Comparison of ENCODE assay signal across 1 mouse cellular context in the genomic region with DNA sequence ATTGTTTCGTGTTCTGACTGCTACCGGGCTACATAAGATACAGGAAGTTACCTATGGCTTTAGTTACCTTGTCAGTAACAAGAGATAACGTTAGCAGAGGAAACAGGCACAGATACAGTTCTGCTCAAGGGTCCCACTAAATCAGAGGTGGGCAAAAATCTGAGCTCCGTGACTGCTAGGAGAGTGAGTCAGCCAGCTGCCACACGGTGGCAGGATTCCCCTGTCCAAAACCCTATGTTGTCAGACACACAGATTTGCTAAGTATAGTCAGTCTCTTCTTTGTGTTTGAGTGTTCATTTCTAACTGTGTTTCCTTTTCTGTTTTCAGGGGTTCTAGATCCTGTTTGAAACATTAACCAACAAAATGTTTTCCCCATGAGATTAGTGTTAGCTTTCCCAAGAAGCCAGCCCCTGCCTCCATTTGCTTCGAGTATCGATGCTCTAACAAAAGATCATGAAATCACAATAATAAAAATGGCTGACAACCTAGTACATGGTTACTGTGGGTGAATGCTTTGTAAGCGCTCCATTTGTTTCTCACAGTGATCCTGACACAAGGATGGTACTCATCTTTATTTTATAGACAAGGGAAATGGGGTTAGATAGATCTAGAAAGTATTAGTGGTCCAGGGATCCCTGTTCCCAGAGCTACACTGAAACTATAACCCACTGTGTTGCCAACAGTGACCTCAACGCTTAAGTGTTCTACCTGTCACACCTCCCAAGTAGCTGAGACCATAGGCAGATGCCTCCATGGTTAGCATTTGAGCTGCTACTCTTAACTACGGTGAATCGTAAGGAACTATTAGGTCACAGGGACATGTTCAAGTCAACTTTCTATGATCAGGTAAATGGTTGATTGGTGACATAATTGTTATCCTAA.
A peak's percentile ranks its signal among the peaks of the same experiment; 100 is the strongest.
TF ChIP-seq lines count a peak whose summit lies in the region.

No protein-coding gene starts in this region.

TF ChIP-seq in MEL, 35 proteins besides CTCF, POLR2A, EP300 and RAD21 (continued from another document):
- TF ChIP-seq RCOR1 (IDR thresholded peaks at IDR 0.05; ENCODE audit: low read depth, low read length) (peak; percentile 64; the same call in 1 of the 2 replicates), MEF2A (IDR thresholded peaks at IDR 0.05; ENCODE audit: extremely low read depth, insufficient replicate concordance, low read depth, low read length, poor library complexity, severe bottlenecking) (no peak), ZKSCAN1 (IDR thresholded peaks at IDR 0.05; ENCODE audit: low read depth, low read length) (no peak), ETS1 (IDR thresholded peaks at IDR 0.05; ENCODE audit: low read depth, low read length) (no peak)
